Mouse (Mus musculus): ENCODE measurements at regions not wholly inside any gene's neighbourhood (a gene's known extent, or its start where the extent isn't known, plus 50 kb on each side); places are given as distances from the start of the nearest gene placed in this dataset.

DNA sequence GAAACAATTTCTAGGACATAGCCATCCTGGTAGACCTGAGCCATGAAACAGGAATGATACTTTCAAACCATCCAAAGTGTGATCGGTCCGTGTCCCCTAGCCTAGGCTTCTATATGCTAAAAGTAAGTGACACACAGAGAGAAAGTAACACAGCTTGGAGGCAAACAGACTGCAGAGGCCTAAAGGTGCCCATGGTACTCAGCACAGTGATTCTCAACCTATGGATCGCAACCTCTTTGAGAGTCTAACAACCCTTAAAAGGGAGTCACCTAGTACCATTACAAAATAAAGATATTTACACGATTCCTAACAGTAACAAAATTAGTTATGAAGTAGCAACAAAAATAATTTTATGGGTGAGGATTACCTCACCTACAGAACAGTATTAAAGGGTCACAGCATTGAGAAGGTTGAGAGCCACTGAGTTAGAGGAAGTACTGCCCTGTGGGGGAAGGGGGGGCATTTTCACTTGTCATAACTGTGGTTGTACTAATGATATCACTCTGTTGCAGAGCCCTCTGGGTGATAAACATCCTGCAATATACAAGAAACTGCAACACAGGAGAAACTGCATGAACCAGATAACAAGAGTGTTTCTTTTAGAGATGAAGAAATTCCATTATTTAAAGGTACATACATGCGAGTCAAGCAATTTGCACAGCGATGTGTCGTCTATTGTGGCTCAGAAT is 308.8 kb downstream of the Fam49a start:
- in situ Hi-C loops (cut with MboI, MseI) = no loop called here

DNA sequence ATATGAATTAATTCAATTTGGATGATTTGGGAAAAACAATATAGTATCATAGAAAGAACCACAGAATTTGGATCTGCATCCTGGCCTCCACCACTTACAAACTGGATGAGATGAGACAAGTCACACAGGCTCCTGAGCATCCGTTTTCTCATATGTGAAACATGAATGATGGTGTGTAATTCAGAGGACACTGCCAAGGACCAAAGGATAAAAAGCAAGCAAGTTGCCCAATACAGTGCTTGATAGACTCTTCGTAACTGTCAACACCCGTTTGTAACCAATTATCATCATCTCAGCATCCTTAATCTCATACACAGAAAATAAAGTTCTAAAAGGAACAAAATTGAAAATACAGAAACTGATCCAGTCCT is 305.8 kb downstream of the Fam49a start:
- in situ Hi-C loops (cut with MboI, MseI) = no loop called here

DNA sequence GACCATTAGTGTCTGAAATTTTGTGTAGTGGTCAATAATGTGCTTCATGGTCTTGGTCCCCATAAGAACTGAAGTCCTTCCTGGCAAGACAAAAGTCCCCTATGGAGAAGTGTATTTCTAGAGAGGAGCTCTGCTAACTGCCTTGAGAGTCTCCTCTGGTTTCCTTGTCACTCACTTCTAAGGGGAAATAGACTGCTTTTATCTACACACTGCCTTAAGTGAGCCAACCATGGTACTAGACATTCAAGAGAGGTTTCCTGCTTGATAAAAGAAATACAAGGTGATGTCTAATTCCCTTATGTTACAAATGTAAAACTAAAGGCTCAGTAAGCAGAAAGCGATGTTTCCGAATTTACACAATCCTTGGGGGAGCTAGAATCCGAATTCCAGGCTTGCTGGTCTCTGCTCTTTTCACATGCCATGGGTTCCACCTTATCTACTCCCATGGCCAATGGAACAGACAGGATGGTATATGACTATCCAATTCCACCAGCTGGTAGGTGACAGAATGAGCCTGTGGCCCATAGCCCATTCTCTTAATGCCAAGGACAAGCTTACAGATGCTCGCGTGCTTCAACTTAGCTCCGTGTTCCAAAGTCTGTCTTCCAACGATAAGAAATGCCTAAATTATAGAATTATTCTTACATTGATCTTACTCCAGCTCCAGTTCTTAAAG is 305.3 kb downstream of the Fam49a start:
- in situ Hi-C loops (cut with MboI, MseI) = no loop called here

DNA sequence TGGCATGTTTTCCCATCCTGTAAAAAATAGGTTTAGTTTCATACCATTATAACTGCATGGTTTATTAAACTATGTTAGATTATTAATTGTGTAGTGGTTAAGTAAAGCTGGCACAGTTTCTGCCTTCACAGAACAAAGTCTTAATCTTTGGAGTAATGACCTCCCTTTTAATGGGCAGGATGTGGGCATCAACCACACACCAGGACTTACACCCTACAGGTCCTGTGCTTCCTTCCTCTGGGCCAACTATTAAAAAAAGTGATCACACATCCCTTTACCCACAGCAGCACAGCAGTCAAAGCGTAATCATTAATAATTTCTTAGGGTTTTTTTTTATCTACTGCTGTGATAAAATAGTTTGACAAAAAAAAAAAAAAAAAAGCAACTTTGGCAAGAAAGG is 300.3 kb downstream of the Fam49a start:
- in situ Hi-C loops (cut with MboI, MseI) = no loop called here

DNA sequence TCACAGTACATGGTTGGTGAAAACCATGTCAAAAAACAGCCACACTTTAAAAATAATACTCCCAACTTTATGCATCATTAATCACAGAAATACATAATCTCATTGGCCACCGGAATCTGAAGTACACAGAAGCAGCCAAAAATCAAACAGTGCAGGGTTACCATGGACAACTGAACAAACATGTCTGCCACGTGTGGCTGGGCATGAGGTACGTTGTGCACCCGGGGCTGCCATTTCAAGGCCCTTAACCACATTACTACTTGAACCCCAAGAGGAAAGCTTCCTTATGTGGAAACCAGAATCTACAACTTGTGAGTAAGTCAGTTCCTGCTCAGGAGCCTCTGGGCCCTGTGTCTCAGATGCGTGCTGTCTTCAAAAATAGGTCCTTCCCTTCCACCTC is 289.9 kb downstream of the Fam49a start:
- in situ Hi-C loops (cut with MboI, MseI) = no loop called here

DNA sequence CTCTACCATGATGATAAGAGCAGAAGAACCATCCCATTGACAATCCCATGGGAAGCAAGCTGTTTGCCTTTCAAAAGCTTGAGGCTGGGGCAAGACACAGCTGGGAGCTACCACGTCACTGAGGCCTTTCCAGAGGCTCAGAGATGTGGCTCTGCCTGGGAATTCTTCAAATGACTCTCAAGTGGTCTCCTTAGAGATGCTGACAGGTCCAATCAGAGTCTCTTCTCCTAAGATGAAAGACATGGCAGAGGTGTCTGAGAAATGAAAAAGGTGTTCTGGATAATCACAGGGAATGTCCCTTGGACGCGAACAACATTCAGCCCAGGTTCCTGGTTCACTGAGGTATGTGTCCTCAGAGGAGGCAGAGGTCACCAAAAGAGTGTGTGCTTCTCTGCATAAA is 287.7 kb downstream of the Fam49a start:
- in situ Hi-C loops (cut with MboI, MseI) = loop anchor here in 1 of 2 experiments (10.0 kb wide), 1 partner anchor 1405 kb away; no protein-coding TSS in a partner anchor

DNA sequence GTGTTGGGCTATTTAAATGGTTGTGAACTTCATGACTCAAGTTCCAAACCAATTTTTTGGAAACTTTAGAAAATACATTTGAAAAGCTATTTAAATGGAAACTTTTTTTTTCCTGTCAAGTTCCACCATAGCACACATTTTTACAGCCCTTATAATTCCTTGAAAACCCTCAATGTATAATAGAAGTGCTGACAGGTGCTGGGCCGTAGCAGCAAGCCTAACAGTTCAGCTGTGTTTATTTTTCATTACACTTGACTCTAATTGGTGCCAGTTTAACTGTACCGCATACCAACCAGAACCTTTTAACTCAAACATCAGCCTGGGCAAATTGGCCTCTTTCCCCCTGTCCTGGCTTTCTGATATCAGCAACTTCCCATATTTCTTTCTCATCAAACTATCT is 286.7 kb downstream of the Fam49a start:
- in situ Hi-C loops (cut with MboI, MseI) = loop anchor here in 1 of 2 experiments (10.0 kb wide), 1 partner anchor 1404 kb away; no protein-coding TSS in a partner anchor

DNA sequence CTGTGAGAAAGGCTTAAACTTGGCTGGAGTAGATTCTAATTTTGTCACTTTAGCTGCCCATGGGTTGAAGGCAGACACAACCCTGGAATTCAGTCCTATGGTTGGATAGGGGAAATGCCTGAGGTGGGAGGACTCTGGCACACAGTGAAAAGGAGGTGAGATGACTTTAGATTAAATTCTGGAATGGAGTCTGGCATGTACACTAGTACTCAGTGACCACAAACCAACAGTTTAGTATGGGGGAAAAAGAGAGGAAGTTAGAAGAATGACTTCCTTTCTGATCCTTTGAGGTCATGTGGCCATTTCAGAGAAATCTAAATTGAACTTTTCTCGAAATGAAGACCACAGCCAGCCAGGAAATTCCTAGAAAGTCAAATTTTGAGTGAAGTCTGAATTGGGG is 285.5 kb downstream of the Fam49a start:
- in situ Hi-C loops (cut with MboI, MseI) = loop anchor here in 1 of 2 experiments (10.0 kb wide), 1 partner anchor 1403 kb away; no protein-coding TSS in a partner anchor

DNA sequence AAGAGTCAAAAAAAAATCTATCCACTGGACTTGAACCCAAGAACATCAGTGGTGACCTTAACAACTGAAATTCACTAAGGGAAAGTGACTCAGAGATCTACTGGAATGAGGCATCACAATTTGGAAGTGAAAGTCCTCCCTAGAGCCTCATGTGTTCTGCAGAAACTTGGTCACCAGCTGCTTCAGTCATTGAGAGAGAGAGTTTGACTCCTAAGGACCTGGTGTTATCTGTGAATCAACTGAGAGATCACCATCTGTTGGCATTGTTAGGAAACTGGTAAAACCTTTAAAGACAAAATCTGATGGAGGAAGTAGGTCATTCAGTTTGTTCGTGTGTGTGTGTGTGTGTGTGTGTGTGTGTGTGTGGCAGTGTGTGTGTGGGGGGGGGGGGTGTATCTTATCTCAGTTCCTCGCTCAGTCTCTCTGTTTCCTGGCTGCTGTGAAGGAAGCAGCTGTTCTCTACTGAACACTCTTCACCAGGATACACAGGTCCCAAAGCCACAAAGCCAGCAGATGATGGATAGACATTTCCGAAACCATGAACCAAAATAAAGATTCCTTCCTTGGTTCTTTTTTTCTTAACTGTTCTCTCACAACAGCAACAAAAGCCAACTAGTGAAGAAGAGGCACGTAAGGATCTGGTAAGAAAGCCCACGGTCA is 284.6 kb downstream of the Fam49a start:
- in situ Hi-C loops (cut with MboI, MseI) = loop anchor here in 1 of 2 experiments (10.0 kb wide), 1 partner anchor 1402 kb away; no protein-coding TSS in a partner anchor

DNA sequence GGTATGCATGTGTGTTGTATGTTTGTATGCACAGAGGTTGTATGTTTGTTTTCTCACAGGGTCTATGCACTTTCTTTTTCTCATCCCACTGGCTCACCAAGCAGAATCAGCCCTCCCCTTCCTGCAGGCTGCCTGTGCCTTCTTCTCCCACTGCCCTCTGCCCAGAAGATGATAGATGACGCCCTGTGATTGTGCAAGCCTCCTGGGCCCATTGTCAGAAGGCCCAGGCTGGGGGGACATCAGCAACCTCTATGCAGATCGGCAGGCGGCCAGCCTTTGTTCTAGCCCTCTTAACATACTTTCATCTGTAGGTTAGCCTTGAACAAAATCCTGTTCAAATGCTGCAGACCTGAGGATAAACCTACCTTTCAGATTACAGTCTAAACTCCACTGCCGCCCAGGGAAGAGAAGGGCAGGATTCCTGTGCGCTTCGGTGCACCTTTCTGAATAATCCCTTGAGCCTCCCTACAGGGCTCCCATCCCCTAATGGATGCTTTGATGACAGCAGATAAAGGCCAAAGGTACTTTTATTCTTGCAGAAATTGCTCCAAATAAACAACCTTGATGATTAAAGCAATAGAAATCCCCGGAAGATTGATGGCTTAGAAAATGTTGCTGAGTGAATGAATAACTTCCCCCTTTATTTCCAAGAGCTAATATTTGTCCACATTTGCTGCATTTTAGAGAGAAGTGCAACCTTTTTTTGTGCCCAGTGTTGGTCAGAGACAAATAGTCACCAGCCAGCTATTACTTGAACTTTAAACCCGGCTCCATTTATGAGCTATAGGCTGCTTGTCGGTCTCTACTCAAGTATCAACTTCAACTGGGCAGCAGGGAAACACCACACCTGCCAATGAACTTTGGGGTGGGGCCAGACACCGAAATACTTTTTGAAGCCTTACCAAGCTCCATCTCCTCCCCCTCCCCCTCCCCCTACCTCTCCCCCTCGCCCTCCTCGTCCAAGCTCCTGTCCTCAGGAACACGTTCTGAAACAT is 279.4 kb downstream of the Fam49a start:
- in situ Hi-C loops (cut with MboI, MseI) = loop anchor here in 1 of 2 experiments (10.0 kb wide), 1 partner anchor 1397 kb away; no protein-coding TSS in a partner anchor

DNA sequence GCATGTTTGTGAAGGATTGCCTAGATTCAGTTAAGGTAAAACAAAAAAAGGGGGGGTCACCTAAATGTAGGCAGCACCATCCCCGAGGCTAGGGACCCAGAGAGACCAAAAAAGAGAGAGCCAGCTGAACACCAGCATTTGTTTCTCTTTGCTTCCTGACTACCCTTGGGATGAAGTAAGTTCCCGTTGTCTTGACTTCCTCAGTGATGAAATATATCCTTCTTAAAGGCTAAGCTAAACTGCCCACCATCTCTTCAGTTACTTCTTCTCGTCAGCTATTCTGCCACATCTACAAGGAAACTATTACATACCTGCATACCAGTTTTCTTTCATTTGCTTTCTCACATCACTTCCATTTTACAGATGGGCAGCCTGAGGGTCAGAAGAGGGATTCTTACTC is 277.4 kb downstream of the Fam49a start:
- in situ Hi-C loops (cut with MboI, MseI) = no loop called here

DNA sequence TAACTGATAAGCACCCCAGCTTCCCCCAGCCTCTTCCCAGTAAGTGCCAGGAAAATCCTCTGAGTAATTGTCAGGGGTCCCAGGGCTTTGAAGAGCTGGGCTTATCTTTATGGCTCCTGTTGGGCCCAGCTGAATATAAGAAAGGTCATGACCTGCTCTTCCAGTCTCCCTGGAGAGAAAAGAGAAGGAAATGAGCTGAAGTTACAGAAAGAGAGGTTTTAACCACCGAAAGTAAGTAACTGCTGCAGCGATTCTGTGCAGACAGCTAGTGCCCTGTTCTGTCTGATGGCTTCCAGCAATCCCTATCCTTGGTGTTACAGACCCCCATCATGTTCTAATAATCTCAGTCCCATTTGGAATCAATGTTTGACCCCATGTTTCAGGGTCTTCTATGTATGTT is 272.8 kb downstream of the Fam49a start:
- in situ Hi-C loops (cut with MboI, MseI) = no loop called here

DNA sequence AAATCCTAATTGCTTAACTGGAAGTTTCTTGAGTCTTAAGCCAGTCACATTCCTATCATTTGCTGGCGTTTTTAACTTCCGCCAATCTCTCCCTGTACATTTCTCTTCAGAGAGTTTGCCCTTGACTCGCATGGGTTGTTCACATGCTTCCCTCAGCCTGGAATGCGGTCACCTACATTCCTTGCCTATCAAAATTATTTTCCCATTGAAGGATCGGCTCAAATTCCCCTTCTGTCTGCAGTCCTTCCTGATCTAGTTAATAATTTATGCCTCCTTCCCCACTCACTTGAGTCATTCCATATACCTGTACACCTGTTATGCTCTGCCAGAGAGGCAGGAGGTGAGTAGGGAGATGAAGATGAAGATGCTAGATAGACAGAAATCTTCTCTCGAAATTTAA is 268.9 kb downstream of the Fam49a start:
- in situ Hi-C loops (cut with MboI, MseI) = no loop called here

DNA sequence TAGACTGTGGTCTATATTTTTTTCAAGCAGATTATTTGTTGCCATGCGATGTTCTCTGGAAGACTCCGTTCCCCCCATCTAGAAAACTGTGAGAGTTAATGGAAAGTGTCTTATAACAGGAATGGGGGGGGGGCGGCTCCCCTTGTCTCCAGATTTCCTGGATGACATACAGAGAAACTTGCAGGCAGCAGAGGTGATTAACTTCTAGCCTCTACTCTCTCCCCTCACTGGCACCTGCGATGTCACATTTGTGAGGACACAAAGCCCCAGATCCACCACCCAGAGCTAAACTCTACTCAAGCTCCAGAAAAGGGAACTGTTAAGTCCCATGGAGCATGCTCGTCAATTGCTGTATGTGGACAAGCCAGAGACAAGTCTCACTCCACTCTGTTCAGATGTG is 267.6 kb downstream of the Fam49a start:
- in situ Hi-C loops (cut with MboI, MseI) = no loop called here

DNA sequence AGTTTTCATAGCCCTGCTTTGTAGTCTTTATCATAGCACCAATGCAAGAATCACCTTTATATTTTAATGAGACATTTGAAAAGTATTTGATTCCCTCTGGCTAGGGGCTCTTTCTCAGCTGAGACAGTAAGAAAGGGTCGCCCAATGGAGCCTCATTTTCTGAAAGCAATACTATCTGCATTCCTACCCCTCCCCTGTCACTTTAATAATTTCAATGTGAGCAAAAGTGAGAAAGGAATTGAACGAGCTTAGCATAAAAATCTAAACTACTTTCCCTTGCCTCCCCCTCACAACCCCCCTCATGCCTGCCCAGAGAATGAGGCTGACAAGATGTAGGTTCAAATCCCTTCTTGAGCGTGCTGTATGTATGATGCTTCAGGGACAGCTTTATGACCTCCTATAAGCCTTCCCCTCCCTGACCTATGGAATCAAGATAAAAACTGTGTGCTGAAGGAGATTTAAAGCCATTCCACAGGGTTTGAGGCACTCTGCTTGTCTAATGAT is 266.6 kb downstream of the Fam49a start:
- in situ Hi-C loops (cut with MboI, MseI) = no loop called here

DNA sequence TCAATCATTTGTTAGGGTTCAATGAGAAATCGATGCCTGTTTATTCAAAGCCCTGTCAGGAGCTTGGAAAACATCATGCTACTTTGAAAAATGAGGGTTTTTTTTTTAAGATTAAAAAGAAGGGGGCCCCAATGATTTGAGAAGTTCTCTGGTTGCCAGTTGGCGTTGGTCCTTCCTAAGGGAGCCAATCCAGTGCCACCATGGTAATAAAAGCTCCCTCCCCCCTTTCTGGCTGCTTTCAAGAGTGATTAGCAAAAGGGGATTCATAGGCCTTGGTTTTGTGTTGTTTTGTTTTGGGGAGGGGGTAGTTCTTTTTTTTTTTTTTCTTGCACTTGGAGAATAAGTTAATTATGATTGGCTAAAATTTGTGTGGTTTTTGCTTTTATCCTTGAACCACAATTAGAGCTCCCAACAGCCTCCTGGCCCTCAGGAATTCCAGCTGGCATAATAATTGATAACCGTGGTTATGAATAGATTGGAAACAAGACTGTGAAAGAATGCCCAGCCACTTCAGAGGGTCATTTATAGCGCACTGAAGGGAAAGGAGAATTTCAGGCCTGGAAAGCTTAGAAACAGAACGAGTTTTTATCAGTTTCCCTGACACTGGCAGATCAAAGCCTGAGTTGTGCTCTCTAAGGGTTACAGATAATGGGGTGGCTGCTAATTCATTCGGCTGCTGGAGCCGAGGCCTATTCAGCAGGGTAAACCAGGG is 266.0 kb downstream of the Fam49a start:
- in situ Hi-C loops (cut with MboI, MseI) = no loop called here

DNA sequence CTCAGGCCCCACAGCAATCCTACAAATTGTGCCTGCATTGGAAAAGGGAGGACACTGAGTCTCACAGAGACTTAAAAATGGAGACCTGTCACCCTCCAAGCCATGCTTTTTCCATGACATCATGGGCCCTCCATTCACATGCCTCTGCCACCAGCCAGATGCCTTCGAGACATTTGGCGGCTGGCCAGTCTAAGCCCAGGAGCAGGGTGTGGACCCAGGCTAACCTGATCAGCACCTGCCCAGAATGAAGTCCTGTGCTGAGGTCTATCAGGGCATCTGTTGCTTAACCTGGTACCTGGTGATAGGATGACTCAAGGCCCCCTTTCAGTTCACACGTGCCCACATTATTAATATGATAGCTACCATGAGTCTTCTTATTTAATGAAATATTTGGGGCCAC is 265.4 kb downstream of the Fam49a start:
- in situ Hi-C loops (cut with MboI, MseI) = no loop called here

DNA sequence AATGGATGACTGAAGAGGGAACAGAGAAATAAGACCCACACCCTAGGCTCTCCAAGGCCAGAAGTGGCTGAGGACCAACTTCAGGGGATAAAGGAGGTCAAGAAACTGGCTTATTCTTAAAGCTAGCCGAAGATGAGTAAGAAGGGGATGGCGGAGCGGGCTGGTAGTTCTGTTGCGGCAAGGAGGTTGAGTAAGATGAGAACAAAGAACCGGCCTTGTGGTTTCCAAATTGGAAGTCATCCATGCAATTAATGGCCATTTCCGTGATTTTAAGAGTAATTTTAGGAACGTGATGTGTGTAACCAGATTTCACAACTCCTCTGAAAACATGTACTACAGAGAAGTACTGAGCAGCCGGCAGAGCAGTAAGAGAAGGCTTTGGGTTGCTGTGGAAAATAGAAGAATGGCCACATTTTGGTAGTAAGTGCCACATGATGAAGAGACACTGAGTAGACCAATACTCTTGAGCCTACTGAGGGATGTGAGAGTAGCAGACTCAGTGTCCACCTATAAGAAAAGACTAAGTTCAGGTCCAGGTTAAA is 258.4 kb downstream of the Fam49a start:
- in situ Hi-C loops (cut with MboI, MseI) = no loop called here

DNA sequence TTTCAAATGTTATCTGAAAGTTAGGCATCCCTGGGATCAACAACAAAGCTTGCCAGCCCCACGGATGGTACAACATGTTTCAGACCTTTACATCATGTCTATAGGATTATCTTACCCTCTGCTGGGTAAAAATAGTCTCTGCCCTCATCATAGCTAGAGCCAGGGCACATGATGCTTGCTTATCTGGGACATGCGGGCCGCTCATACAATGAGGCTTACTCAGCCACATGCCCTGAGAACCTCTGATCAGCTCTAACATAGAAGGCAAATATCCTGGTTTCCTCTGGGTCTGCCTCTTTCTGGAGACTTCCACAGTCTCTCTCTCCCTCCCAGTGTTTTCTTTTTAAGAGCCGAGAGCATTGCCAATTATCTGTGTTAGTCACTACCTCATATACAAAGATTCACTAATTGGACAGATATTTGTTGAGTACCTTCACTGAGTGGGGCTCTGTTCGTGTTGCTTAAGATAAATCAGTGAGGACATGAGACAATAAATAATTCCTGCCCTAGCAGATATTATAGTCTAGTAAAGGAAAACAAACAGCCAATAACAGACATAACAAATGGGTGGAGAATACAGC is 256.6 kb downstream of the Fam49a start:
- in situ Hi-C loops (cut with MboI, MseI) = no loop called here

DNA sequence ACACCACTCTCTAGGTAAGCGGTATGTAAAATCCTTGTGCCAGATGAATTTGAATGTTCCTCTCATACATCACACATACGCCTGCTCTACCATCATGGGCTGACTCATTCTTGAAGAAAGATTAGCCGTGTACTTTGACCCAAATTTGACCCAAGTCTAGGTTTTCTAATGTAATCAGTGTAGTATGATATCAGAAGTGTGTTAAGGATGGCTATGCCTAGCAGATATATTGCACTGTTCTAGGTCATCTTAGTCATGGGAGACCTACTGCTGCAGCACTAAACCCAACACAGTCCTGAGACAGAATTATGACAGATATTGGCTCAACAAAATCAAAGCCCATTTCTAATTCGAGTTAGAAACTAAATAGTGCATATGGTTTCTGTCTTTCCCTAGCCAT is 255.1 kb downstream of the Fam49a start:
- in situ Hi-C loops (cut with MboI, MseI) = no loop called here
